Mouse (Mus musculus) C2C12 (cell line): ENCODE results near the gene Nop2.

ENCODE experiments used
- CTCF ChIP-seq: IDR thresholded peaks from one replicate; pipeline ENCODE4 v1.5.1; 2011; ENCODE audit not compliant: control insufficient read depth, insufficient read depth, insufficient read length
- MAX ChIP-seq: IDR thresholded peaks from one replicate; pipeline ENCODE4 v1.6.1; 2011; ENCODE audit warnings: mild to moderate bottlenecking, control low read depth
- MYOD1 ChIP-seq: IDR thresholded peaks from one replicate; pipeline ENCODE4 v1.6.1; 2011; ENCODE audit warnings: low read depth; ENCODE audit not compliant: control insufficient read depth, insufficient read length
- MYOG ChIP-seq: IDR thresholded peaks from one replicate; pipeline ENCODE4 v1.6.1; 2011; ENCODE audit not compliant: control insufficient read depth, insufficient read length; ENCODE audit errors: extremely low read depth
- USF1 ChIP-seq: IDR thresholded peaks from one replicate; pipeline ENCODE4 v1.6.1; 2011; ENCODE audit warnings: low read depth, mild to moderate bottlenecking, control low read depth, moderate library complexity

- TF ChIP-seq CTCF (no peak), USF1 (no peak), MYOD1 (no peak), MYOG (no peak), MAX (no peak)
These were observed 35.5 kb upstream of the Nop2 start for GRCm38 (mm10) chr6:125096279-125096596.
